Mouse (Mus musculus) gastrocnemius, adult 2 months (tissue): ENCODE results near the gene Cntn5. TPM values are rescaled to one million over a fixed set of nuclear protein-coding genes. Genes with fewer than 3 reads are reported as not detected.

ENCODE experiments used
- DNase-seq: peaks from one replicate; pipeline ENCODE4 v3.0.0; 2022
- H3K27ac ChIP-seq: fragments of 200-600 bp; 2 replicates; pipeline ENCODE4 v1.8.1; 2022; ENCODE audit warnings: mild to moderate bottlenecking
- H3K4me3 ChIP-seq: fragments of 200-600 bp; 2 replicates; pipeline ENCODE4 v1.8.1; 2022; ENCODE audit warnings: mild to moderate bottlenecking, moderate library complexity
- CTCF ChIP-seq: fragments of 200-600 bp; IDR thresholded peaks from 2 replicates; pipeline ENCODE4 v1.8.1; 2022; ENCODE audit warnings: antibody characterized with exemption, mild to moderate bottlenecking, moderate library complexity
- intact Hi-C: fragments of 180-260 bp; cut with DNase I; formaldehyde crosslinking; loops from one replicate; pipeline ENCODE4 v1.15.1; 2025
- long read RNA-seq, 2 experiments: library from polyadenylated mRNA; stranded (forward); transcript quantifications; one replicate each; pipeline ENCODE4 v2.0.0; 2021
- total RNA-seq, 2 experiments: library from RNA; stranded (reverse); gene quantifications; 2 replicates each; pipeline ENCODE4 v1.2.3; 2021

Gene Cntn5
- under 1 TPM in 1 of 2 experiments, not detected in 1; 0.08 TPM for total RNA-seq
- long read RNA-seq, experiment 1 = 0 reads
- long read RNA-seq, experiment 2 = 0 reads

GRCm38 (mm10) chr9:10904616-10905363 is at the start of gene Cntn5:
Gene Cntn5, minus strand, starts transcription at chr9:10904775.
- no peak for TF ChIP-seq CTCF
- Histone ChIP-seq H3K27ac (no peak within 1 kb of the TSS), H3K4me3 (no peak within 1 kb of the TSS)
- intact Hi-C loops = no loop called here
- DNase-seq = no peak

GRCm38 (mm10) chr9:10950470-10950869 is 45.9 kb upstream of the Cntn5 start:
- H3K4me3 ChIP-seq = no peak overlapping the region
- no peak for DNase-seq
- intact Hi-C loops = no loop called here
- H3K27ac ChIP-seq = no peak overlapping the region
- no peak for TF ChIP-seq CTCF

- peak; percentile 52 for TF ChIP-seq CTCF
- Histone ChIP-seq H3K27ac (no peak overlapping the region), H3K4me3 (no peak overlapping the region)
- peak; percentile 22 for DNase-seq
- intact Hi-C loops = no loop called here
Measured at GRCm38 (mm10) chr9:10909573-10909972, 5.0 kb upstream of the Cntn5 start.

- TF ChIP-seq CTCF = no peak
- intact Hi-C loops = no loop called here
- H3K4me3 ChIP-seq = no peak overlapping the region
- no peak overlapping the region for H3K27ac ChIP-seq
- no peak for DNase-seq
Measured at GRCm38 (mm10) chr9:10905696-10906095, 1.1 kb upstream of the Cntn5 start.

GRCm38 (mm10) chr9:10879758-10880157 is 24.8 kb downstream of the Cntn5 start:
- TF ChIP-seq CTCF = no peak
- no peak overlapping the region for H3K4me3 ChIP-seq
- intact Hi-C loops = no loop called here
- no peak overlapping the region for H3K27ac ChIP-seq
- DNase-seq = no peak

GRCm38 (mm10) chr9:10873881-10874280 is 30.7 kb downstream of the Cntn5 start:
- TF ChIP-seq CTCF = no peak
- no peak overlapping the region for H3K27ac ChIP-seq
- H3K4me3 ChIP-seq = no peak overlapping the region
- DNase-seq = no peak
- intact Hi-C loops = no loop called here

- TF ChIP-seq CTCF = no peak
- Histone ChIP-seq H3K4me3 (no peak overlapping the region), H3K27ac (no peak overlapping the region)
- DNase-seq = no peak
- intact Hi-C loops = no loop called here
Measured at GRCm38 (mm10) chr9:10856204-10856892, 48.2 kb downstream of the Cntn5 start.

- H3K4me3 ChIP-seq = no peak overlapping the region
- no peak for DNase-seq
- no peak overlapping the region for H3K27ac ChIP-seq
- TF ChIP-seq CTCF = no peak
- intact Hi-C loops = no loop called here
Measured at GRCm38 (mm10) chr9:10816711-10817110, 87.9 kb downstream of the Cntn5 start.

- no peak for DNase-seq
- no peak for TF ChIP-seq CTCF
- no peak overlapping the region for H3K27ac ChIP-seq
- intact Hi-C loops = no loop called here
- H3K4me3 ChIP-seq = no peak overlapping the region
Measured at GRCm38 (mm10) chr9:10797158-10797557, 107.4 kb downstream of the Cntn5 start.

GRCm38 (mm10) chr9:10795102-10795501 is 109.5 kb downstream of the Cntn5 start:
- H3K4me3 ChIP-seq = no peak overlapping the region
- DNase-seq = no peak
- TF ChIP-seq CTCF = no peak
- intact Hi-C loops = no loop called here
- H3K27ac ChIP-seq = no peak overlapping the region

GRCm38 (mm10) chr9:10731878-10732277 is 172.7 kb downstream of the Cntn5 start:
- intact Hi-C loops = no loop called here
- DNase-seq = no peak
- Histone ChIP-seq H3K4me3 (no peak overlapping the region), H3K27ac (no peak overlapping the region)
- TF ChIP-seq CTCF = no peak

GRCm38 (mm10) chr9:10724191-10724590 is 180.4 kb downstream of the Cntn5 start:
- Histone ChIP-seq H3K4me3 (no peak overlapping the region), H3K27ac (no peak overlapping the region)
- no peak for TF ChIP-seq CTCF
- intact Hi-C loops = no loop called here
- no peak for DNase-seq

- H3K27ac ChIP-seq = no peak overlapping the region
- no peak for TF ChIP-seq CTCF
- H3K4me3 ChIP-seq = no peak overlapping the region
- no peak for DNase-seq
- intact Hi-C loops = no loop called here
Measured at GRCm38 (mm10) chr9:10722121-10722520, 182.5 kb downstream of the Cntn5 start.
